Mouse (Mus musculus): ENCODE results near the gene Eml1.

DNA sequence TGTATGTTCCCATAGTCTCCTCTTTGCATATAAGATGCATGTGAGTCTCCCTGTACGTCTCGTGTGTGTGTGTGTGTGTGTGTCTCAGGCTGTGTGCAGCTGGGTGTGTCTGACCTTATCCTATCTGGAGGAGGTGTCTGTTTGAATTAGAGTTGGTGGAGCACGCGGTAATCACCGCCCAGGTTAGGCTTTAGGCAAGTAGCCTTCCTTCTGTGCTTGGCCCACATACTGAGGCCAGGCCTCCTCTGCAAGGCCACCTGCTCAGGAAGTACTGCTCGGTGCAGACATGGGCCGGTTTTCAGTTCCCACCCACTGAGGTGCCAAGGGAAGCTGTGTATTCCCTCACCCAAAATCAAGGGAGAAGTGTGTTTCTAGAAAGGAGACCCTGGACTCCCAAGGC lies 4.9 kb upstream of the Eml1 start:
- TF ChIP-seq CTCF (IDR thresholded peaks at IDR 0.05; ENCODE audit: insufficient read depth, low read depth, low read length) (no peak), POLR2A (IDR thresholded peaks at IDR 0.05; ENCODE audit: insufficient read depth, low read depth, low read length) (no peak)

Measured in olfactory bulb, adult 2 months (tissue).